8 mouse cellular contexts compared by ENCODE assay signal in the genomic region with DNA sequence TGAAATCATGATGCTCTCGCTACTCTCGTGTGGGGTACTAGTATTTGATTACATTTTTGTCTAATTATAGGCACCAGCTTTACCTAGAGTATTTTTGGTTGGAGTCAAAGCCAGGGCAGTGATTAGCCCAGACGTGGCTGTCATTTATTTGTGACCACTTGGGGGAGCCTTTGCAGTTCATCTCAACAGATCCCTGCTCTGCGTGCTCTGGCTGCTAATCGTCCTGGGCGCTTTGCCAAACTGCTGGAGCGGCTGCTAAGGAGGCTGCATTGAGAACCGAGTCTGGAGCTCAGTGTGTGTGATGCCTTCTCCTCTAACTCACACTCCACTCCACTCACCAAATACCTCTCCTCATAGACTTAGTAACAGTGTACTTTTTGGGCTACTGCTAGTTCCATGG. TPM values are rescaled to one million over a fixed set of nuclear protein-coding genes. Genes with fewer than 3 reads are reported as not detected.
DNase-seq lines count a peak whose midpoint lies in the region; ATAC-seq and TF ChIP-seq lines count a peak whose summit lies in the region.

No protein-coding gene starts in this region.

- H3K9me3 ChIP-seq in heart, embryonic 10.5 days = no peaks in the 10 kb centered on the region
- H3K9me3 ChIP-seq in kidney, embryonic 14.5 days (ENCODE audit: control insufficient read depth, low read length) = no peaks in the 10 kb centered on the region
- no peaks in the 10 kb centered on the region for H3K9me3 ChIP-seq in limb, embryonic 14.5 days (ENCODE audit: control insufficient read depth, low read length)
- no peaks in the 10 kb centered on the region for H3K9me3 ChIP-seq in midbrain, postnatal 0 days (ENCODE audit: low read length)

- 3% methylated on average over 8 of the region's 8 CpGs for WGBS in bone marrow, adult 2 months
- WGBS in heart, embryonic 10.5 days = under 1% methylated on average over 8 of the region's 8 CpGs
- WGBS in kidney, embryonic 14.5 days = 1% methylated on average over 8 of the region's 8 CpGs
- 2% methylated on average over 8 of the region's 8 CpGs for WGBS in limb, embryonic 14.5 days
- 1% methylated on average over 8 of the region's 8 CpGs for WGBS in midbrain, postnatal 0 days

- DNase-seq in A20 (ENCODE audit: low read depth, low spot score) = peak; percentile 91
- peak; percentile 95 for DNase-seq in heart, embryonic 10.5 days (ENCODE audit: low spot score)
- peak; percentile 98 for DNase-seq in limb, embryonic 14.5 days (ENCODE audit: low spot score)
- DNase-seq in midbrain, postnatal 0 days (ENCODE audit: low spot score) = peak; percentile 99
- DNase-seq in spleen, postnatal 10 days (ENCODE audit: low spot score in 2 of 2) = peak; percentile 58 to 90

- peaks cover 1% of the 10 kb centered on the region; the same call in 1 of the 2 replicates for H3K4me1 ChIP-seq in bone marrow, adult 2 months (ENCODE audit: control insufficient read depth, insufficient read depth, low read length)
- no peaks in the 10 kb centered on the region for H3K4me1 ChIP-seq in embryonic fibroblast, embryonic 13.5 days (ENCODE audit: control insufficient read depth, insufficient read depth, low read length)
- peaks cover 15% of the 10 kb centered on the region for H3K4me1 ChIP-seq in heart, embryonic 10.5 days
- peaks cover 10% of the 10 kb centered on the region; the same call in 1 of the 2 replicates for H3K4me1 ChIP-seq in kidney, embryonic 14.5 days (ENCODE audit: control insufficient read depth, insufficient read depth, low read length)
- no peaks in the 10 kb centered on the region for H3K4me1 ChIP-seq in limb, embryonic 14.5 days (ENCODE audit: control insufficient read depth, insufficient read depth, low read length)
- H3K4me1 ChIP-seq in midbrain, postnatal 0 days (ENCODE audit: insufficient read depth, low read length) = peaks cover 4% of the 10 kb centered on the region; the same call in 1 of the 2 replicates

- H3K9ac ChIP-seq in kidney, embryonic 14.5 days (ENCODE audit: low read depth, low read length) = no peak overlapping the region
- no peak overlapping the region for H3K9ac ChIP-seq in limb, embryonic 14.5 days (ENCODE audit: low read depth, low read length, severe bottlenecking)
- no peak overlapping the region for H3K9ac ChIP-seq in midbrain, postnatal 0 days (replicated peaks; ENCODE audit: low read length, poor library complexity, severe bottlenecking)

- peak; percentile 70 for TF ChIP-seq CTCF in bone marrow, adult 2 months (IDR thresholded peaks at IDR 0.05; ENCODE audit: control insufficient read depth, insufficient read depth, low read length)
- TF ChIP-seq CTCF in embryonic fibroblast, embryonic 13.5 days (IDR thresholded peaks at IDR 0.05; ENCODE audit: borderline replicate concordance, insufficient read depth, low read length) = peak; percentile 34; the same call in 1 of the 2 replicates
- TF ChIP-seq CTCF in midbrain, postnatal 0 days (IDR thresholded peaks at IDR 0.05) = peak; percentile 92

- peak; percentile 54 for ATAC-seq in kidney, embryonic 14.5 days (ENCODE audit: low FRiP score, low TSS enrichment)
- peak; percentile 74 for ATAC-seq in limb, embryonic 14.5 days (ENCODE audit: low FRiP score, low read depth)
- peak; percentile 70 for ATAC-seq in midbrain, postnatal 0 days (ENCODE audit: low FRiP score)

- no peaks in the 10 kb centered on the region for H3K36me3 ChIP-seq in heart, embryonic 10.5 days
- no peaks in the 10 kb centered on the region for H3K36me3 ChIP-seq in kidney, embryonic 14.5 days (ENCODE audit: control insufficient read depth, insufficient read depth, low read length)
- H3K36me3 ChIP-seq in limb, embryonic 14.5 days (ENCODE audit: control insufficient read depth, insufficient read depth, low read length) = no peaks in the 10 kb centered on the region
- no peaks in the 10 kb centered on the region for H3K36me3 ChIP-seq in midbrain, postnatal 0 days (ENCODE audit: insufficient read depth, low read length)

- H3K27me3 ChIP-seq in heart, embryonic 10.5 days (ENCODE audit: insufficient read depth, poor library complexity, severe bottlenecking) = peaks cover 9% of the 10 kb centered on the region; the same call in 1 of the 2 replicates
- H3K27me3 ChIP-seq in kidney, embryonic 14.5 days (ENCODE audit: control insufficient read depth, insufficient read depth, low read length) = no peaks in the 10 kb centered on the region
- 0 out of 2 replicates have a peak, but pooled peaks cover 4% of the 10 kb centered on the region for H3K27me3 ChIP-seq in limb, embryonic 14.5 days (ENCODE audit: control insufficient read depth, insufficient read depth, low read length)
- no peaks in the 10 kb centered on the region for H3K27me3 ChIP-seq in midbrain, postnatal 0 days (ENCODE audit: insufficient read depth, low read length)

- peak overlapping the region; percentile 23 for H3K4me2 ChIP-seq in kidney, embryonic 14.5 days (replicated peaks; ENCODE audit: low read depth, low read length)
- 0 out of 2 replicates have a peak overlapping the region, but pooled peaks have one; percentile 17 for H3K4me2 ChIP-seq in limb, embryonic 14.5 days (replicated peaks; ENCODE audit: low read depth, low read length, severe bottlenecking)
- peak overlapping the region; percentile 34 for H3K4me2 ChIP-seq in midbrain, postnatal 0 days (ENCODE audit: low read depth, low read length, poor library complexity, severe bottlenecking)

- no peak for TF ChIP-seq POLR2A in bone marrow, adult 2 months (IDR thresholded peaks at IDR 0.05; ENCODE audit: borderline replicate concordance, control insufficient read depth, low read depth, low read length)
- no peak for TF ChIP-seq POLR2A in embryonic fibroblast, embryonic 13.5 days (IDR thresholded peaks at IDR 0.05; ENCODE audit: low read depth, low read length)
- TF ChIP-seq POLR2A in limb, embryonic 14.5 days (IDR thresholded peaks at IDR 0.05; ENCODE audit: borderline replicate concordance, extremely low read depth, insufficient read depth, insufficient read length) = no peak

- H3K27ac ChIP-seq in bone marrow, adult 2 months (ENCODE audit: control insufficient read depth, insufficient read depth, low read depth, low read length, poor library complexity) = no peak overlapping the region
- no peak overlapping the region for H3K27ac ChIP-seq in embryonic fibroblast, embryonic 13.5 days (ENCODE audit: insufficient read depth, low read length)
- H3K27ac ChIP-seq in heart, embryonic 10.5 days = no peak overlapping the region
- no peak overlapping the region for H3K27ac ChIP-seq in kidney, embryonic 14.5 days (ENCODE audit: low read depth, low read length)
- H3K27ac ChIP-seq in limb, embryonic 14.5 days (replicated peaks; ENCODE audit: low read depth, low read length) = no peak overlapping the region
- no peak overlapping the region for H3K27ac ChIP-seq in midbrain, postnatal 0 days (ENCODE audit: low read depth, low read length)

- no peak overlapping the region for H3K4me3 ChIP-seq in bone marrow, adult 2 months (replicated peaks; ENCODE audit: control insufficient read depth, low read depth, low read length)
- H3K4me3 ChIP-seq in embryonic fibroblast, embryonic 13.5 days (ENCODE audit: insufficient read depth, low read length) = no peak overlapping the region
- H3K4me3 ChIP-seq in heart, embryonic 10.5 days = no peak overlapping the region
- no peak overlapping the region; the same call in 1 of the 2 replicates for H3K4me3 ChIP-seq in kidney, embryonic 14.5 days (ENCODE audit: low read length)
- 0 out of 2 replicates have a peak overlapping the region, but pooled peaks have one; percentile 0 for H3K4me3 ChIP-seq in limb, embryonic 14.5 days (replicated peaks; ENCODE audit: low read length)
- no peak overlapping the region for H3K4me3 ChIP-seq in midbrain, postnatal 0 days (ENCODE audit: low read depth, low read length)

RNA-seq across cellular contexts. Expression of a gene that starts 2.7 kb away (rescaled TPM):
- polyA plus RNA-seq in bone marrow, adult 2 months (2011; ENCODE audit: insufficient read depth, insufficient read length, low replicate concordance, missing spikeins) = 14.9 and 41.7 TPM in 2 replicates
- polyA plus RNA-seq in embryonic fibroblast, embryonic 13.5 days (2011; ENCODE audit: insufficient read length, low read depth, missing spikeins) = 42.7 and 43.9 TPM in 2 replicates
- 53.1 and 69.9 TPM in 2 replicates for polyA plus RNA-seq in heart, embryonic 10.5 days (2016; fragmentation: Nextera tagmentation; extraction: Ambion mirVana)
- polyA plus RNA-seq in kidney, embryonic 14.5 days (2014; fragmentation: Nextera tagmentation; extraction: Ambion mirVana) = 102 and 115 TPM in 2 replicates
- 19.6 and 33.9 TPM in 2 replicates for polyA plus RNA-seq in limb, embryonic 14.5 days (2012; rRNA removed)
- 64.8 and 66.4 TPM in 2 replicates for polyA plus RNA-seq in limb, embryonic 14.5 days (2014; fragmentation: Nextera tagmentation; extraction: Ambion mirVana)
- 53.9 and 67.9 TPM in 2 replicates for total RNA-seq in midbrain, postnatal 0 days (2014; rRNA removed)
- polyA plus RNA-seq in midbrain, postnatal 0 days (2015; fragmentation: Nextera tagmentation; extraction: Ambion mirVana) = 46.7 and 56.1 TPM in 2 replicates

Comparison
In these comparisons a context has a peak if more than half of its experiments do, and no peak if none do; other contexts are left out.
1. CTCF ChIP-seq: peak in every context shown above with its lines; median percentile 92 in midbrain, postnatal 0 days; 70 in bone marrow, adult 2 months; 34 in embryonic fibroblast, embryonic 13.5 days.